Mouse (Mus musculus): ENCODE data around the gene Brpf1. TPM values are rescaled to one million over a fixed set of nuclear protein-coding genes. Genes with fewer than 3 reads are reported as not detected.
"Not testable (repeated sequence)": the region's sequence is repeated elsewhere in the genome, so short reads cannot be mapped to it uniquely, and the experiment has no call there.

Brpf1 gene
- total RNA-seq, 4 experiments from 2014 or later: 30.0 to 32.9 (median 31.5) TPM

DNA sequence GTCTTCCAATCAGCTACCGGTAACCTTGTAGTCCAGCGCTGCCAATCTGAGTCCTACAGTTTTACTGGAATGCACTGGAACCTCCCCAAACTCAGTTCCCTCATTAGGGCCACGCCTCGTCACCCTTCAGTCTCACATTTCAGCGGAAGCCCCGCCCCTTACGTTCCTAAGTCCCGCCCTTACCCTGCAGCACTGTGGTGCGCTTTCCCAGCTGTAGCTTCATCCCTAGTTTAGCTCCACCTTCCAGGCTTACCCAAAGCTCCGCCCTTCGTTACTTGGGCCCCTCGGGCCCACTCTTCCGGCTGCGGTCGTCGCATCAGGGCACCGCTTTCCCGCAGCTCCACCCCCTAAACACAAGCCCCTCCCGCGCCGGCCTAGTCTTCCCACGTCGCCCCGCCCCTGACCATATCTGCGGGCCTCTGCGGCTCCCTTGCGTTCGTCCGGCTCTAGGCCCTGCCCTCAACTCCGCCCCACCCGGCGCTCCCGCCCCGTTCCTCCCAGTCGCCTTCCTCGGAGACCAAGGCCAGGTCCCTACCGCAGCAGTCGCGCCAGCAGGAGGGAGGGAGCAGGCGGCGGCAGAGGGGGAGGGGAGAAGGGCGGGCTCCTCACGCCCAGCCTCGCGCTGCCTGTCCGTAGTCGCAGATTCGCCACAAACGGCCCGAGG lies 483 bp upstream of the Brpf1 start:
- DNase-seq (ENCODE audit: low spot score in 2 of 2): peak; percentile 95 to 100

DNA sequence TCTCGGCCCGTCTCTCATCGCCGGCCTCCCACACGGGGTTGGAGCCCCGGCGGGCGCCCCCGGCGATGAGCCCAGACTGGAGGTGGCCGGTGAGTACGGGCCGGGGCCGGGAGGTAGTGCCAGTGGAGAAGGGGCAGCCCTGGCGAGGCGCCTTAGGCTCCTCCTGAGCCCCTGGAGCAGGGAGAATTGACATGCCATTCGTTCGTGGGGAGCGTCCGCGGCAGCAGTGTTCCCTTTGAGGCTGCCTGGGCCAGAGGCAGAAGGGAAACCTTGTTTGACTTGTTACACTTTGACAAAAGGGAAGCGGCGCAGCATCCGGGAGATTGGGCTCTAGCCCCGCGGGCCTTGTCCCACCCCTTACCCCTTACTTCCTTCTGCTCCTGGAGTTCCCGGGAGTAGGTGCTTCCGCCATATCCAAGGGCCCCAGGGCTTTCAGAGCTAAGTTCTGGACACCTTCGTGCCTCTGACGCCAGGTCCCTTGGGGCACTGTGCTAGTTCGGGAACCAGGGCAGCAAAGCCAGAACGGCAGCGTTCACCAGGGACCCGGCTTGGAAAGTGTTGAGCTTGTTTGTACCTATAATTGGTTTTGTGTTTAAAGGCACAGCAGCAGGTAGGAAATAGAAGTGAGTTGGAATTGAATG lies 664 bp downstream of the Brpf1 start:
- peak in 1 of 2 experiments; percentile 29 for DNase-seq (ENCODE audit: low spot score in 2 of 2)

DNA sequence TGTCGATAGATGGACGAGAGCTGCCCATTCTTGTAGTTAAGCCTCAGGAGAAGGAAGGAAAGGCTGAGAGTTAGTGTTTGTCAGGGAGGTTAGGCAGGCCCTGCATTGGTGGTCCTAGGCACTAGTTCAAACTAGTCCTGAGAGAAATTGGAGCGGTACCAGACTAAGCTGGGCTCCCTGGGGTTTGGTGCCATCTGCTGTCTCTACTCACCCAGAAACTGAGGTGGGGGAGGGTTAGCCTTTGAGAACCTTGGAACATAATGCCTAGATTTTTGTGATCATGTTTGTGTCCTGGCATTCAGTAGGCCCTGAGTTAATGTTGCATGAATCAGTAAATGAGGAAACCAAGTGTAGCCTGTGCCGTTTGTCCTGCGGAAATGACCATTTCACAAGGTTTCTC lies 1.2 kb downstream of the Brpf1 start:
- no peak for DNase-seq (ENCODE audit: low spot score in 2 of 2)

DNA sequence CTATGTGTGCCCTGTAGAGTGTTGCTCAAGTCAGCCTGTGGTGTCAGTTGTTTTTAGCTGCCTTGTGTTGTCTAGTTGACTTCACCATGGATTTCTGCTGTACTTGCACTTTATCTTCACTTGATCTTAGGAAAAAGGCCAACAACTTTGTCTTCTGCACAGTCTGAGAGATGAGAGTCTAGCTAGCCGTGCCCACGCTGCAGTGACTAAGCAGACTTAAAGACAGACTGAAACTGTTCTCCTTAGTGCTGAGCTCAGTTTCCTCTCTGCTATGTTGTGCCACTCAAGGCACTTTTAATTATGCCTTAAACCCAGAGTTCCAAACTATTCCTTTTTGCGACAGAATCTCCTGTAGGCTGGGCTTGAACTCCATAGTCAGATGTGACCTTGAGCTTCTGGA lies 9.0 kb downstream of the Brpf1 start:
- no peak for DNase-seq (ENCODE audit: low spot score in 2 of 2)

DNA sequence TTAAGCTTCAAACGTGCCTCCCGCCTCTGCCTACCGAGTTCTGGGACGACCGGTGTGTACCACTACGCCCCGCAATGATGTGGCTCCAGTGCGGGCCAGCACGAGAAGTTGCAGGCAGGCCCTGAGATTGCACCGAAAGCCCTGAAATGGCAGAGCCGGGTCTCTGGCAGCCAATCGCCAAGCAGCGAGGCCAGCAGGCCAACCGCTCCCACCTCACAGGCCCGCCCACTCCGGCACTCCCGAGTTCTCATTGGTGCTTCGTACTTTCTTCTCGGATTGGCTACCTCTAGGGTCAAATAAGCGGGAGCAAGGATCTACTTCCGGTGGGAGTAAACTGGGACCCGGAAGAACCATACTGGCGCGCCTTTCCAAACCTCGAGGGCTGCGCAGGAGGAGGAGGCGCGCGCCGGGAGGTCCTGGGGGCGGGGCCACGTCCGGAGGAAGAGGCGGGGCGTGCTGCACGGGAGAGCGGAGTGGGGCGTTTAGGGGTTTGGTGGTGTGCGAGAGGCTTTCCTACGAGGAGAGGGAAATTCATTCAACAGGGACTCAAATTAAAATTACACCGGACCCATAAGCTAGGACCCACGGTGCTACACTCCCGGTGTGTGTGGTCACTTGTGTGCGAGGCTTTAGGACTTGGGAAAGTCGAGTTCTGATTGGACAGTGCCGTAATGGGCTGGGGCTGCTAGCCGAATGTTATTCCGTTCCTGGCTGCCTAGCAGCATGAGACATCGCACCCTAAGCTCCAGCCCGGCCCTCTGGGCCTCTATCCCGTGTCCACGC lies 19.8 kb downstream of the Brpf1 start, which contains the start of gene Ogg1:
Gene Ogg1, plus strand, starts transcription at position 440 of the 783 bp plus-strand sequence.
- DNase-seq (ENCODE audit: low spot score in 2 of 2): peak; percentile 91 to 99

DNA sequence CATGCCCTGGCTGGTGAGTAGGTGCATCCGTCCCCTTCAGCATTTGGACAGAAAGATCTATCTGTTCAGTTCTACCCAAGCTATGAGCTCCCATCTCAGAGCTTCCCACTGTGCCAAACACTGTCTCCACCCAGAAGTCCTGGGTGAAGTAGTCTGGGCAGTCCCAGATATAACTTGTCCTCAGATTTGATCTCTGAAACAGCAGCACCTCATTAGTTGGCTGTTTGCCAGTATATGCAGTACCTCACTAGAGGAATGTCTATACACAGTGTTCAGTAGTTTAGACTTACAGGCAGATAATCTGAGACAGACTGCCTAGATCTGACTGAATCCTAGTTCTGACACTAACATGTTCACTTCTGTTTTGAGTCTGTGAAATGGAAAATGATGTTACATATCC lies 22.5 kb downstream of the Brpf1 start:
- DNase-seq (ENCODE audit: low spot score in 2 of 2): no peak

DNA sequence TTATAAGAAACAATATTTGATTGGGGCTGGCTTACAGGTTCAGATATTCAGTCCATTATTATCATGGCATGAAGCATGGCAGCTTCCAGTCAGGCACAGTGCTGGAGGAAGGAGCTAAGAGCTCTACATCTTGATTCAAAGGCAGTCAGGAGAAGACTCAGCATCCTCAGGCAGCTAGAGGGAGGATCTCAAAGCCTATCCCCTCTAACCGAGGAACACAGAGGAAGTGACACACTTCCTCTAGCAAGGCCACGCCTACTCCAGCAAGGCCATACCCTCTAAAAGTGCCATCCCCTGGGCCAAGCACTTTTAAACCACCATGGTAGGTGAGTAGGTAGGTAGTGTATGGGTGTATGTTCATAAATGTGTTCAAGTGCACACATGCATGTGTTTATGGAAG lies 23.6 kb downstream of the Brpf1 start:
- DNase-seq (ENCODE audit: low spot score in 2 of 2): no peak

DNA sequence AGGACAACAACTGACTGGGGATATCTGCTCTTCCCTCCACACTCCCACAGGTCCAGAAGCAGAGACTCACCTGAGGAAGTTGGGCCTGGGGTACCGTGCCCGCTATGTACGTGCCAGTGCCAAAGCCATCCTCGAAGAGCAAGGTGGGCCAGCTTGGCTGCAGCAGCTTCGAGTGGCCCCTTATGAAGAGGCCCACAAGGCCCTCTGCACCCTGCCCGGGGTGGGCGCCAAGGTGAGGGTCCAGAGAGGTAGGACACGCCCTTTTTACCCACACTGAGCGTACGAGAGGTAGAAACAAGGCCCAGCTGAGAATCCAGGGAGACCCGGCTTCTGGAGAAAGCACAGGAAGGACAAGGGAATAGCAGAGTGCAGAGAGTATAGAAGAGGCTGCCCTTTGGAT lies 24.8 kb downstream of the Brpf1 start:
- no peak for DNase-seq (ENCODE audit: low spot score in 2 of 2)

DNA sequence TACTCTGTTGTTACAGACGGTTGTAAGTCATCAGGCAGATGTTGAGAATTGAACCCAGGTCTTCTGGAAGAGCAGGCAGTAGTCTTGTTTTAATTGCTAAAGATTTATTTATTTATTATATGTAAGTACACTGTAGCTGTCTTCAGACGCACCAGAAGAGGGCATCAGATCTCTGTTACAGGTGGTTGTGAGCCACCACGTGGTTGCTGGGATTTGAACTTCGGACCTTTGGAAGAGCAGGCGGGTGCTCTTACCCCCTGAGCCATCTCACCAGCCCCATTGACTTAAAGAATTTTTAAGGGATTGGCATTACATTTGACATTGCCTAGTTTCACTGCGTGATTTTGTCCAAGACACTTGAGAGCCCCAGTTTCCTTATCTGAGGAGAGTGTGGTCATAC lies 25.8 kb downstream of the Brpf1 start:
- not testable (repeated sequence) for DNase-seq (ENCODE audit: low spot score in 2 of 2)

DNA sequence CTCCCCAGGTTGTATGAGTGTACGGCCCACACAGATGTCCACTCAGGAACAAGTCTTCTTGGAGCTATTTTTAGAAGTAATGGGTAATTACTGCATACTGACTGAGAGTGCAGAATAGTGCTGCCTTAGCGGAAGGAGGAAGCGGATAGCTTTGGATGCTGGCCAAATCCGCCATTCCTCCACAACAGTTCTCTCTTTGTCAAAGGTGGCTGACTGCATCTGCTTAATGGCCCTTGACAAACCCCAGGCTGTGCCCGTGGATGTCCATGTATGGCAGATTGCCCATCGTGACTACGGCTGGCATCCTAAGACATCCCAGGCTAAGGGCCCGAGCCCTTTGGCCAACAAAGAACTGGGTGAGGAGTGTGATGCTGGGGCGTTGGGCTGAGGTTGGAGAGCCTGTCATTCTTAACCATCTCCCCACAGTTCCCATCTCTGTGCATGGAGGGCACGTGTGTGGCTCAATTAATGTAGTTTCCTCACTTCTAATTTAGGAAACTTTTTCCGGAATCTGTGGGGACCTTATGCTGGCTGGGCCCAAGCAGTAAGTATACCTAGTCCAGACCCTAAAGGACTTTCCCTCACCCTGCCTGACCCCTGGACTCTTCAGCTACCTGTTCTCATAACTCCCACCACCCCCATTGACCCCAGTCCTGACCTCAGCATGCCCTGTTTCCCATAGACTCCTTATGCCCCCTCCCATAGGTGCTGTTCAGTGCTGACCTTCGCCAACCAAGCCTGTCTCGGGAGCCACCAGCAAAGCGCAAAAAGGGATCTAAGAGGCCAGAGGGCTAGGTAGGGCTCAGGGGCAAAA lies 26.4 kb downstream of the Brpf1 start:
- peak in 1 of 2 experiments; percentile 71 for DNase-seq (ENCODE audit: low spot score in 2 of 2)

DNA sequence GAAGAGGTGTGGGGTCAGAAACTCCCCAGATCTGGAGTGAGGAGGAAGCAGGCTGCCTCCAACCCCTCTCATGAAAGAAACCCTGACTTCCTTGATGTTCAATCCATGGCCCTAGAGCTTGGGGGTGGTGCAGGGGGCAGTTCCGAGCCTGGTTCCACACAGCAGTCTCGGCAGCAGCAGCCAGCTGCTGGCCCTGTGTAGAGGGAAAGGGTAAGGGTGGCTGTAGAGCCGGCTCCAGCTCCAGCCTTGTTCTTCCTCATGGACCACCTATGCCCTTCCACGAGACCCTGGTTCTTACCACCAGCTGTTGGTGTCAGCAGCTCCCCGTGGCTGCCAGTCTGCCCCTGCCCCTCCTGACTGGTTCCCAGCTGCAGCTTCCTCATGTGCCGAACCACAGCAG lies 27.3 kb downstream of the Brpf1 start:
- no peak for DNase-seq (ENCODE audit: low spot score in 2 of 2)

DNA sequence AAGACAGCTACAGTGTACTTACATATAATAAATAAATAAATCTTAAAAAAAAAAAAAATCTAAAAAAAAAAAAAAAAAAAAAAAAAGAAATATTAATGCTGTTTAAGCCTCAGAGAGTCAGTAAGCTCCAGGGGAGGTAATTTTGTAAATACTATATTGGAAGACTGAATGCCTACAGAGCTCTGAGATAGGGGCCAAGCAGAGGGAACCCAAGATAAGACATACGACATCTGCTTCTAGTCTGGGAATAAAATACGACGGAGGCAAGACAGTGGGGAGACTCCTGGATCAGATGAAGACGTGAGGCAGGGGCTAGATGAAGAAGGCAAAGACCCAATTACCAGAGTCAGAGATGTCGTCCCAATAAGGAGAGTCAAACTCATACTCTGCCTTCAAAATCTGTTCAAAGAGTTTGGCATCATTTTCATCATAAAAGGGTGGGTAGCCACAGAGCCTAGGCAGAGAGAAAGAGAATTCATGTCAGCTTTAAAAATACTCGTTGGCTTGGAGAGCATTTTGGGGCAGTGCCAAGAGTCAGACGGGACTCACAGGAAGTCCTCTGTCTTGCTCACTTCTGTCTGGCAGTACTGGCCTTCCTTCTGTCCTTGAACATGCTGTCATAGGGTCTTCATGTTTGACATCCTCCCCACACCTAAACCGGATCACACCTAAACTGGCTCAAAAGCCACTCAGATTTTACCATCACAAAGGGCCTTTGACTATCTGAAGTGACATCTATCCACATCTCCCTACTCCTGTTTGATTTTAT lies 30.1 kb downstream of the Brpf1 start:
- no peak for DNase-seq (ENCODE audit: low spot score in 2 of 2)

DNA sequence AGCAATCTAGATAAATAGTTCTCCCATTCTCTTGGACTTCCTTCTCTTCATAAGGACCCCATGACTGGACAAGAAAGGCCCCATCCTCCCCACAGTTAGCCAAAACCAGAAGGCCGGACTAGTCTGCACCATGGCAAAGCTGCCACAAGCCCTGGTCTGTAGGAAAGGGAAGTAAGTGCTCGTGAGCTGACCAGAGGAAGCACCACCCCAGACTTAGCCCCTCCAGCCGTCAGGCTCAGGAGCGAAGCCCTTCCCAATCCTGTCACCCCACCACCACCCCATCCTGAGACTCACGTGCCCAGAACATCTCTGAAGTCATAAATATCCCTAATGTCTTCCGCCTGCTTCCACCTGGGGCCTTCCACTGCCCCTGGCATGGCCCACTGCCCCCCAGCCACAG lies 34.6 kb downstream of the Brpf1 start:
- no peak for DNase-seq (ENCODE audit: low spot score in 2 of 2)

DNA sequence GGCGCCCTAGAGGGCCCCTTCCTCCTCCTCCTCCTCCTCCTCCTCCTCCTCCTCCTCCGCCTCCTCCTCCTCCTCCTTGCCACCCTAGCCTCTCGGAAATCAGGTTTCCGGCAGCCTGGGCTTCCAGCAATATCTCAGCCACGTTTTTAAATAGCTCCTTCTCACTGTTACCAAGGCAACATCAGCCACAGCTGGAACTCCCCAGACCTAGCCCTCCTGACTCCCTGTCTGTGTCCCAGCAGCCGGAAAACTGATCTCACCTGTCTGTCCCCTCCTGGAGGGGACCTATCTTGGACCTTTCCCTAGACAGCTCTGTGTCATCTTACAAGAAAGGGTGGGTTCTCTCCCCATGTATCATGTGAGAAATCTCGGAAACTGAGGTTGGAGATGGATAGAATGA lies 35.4 kb downstream of the Brpf1 start:
- peak in 1 of 2 experiments; percentile 42 for DNase-seq (ENCODE audit: low spot score in 2 of 2)

DNA sequence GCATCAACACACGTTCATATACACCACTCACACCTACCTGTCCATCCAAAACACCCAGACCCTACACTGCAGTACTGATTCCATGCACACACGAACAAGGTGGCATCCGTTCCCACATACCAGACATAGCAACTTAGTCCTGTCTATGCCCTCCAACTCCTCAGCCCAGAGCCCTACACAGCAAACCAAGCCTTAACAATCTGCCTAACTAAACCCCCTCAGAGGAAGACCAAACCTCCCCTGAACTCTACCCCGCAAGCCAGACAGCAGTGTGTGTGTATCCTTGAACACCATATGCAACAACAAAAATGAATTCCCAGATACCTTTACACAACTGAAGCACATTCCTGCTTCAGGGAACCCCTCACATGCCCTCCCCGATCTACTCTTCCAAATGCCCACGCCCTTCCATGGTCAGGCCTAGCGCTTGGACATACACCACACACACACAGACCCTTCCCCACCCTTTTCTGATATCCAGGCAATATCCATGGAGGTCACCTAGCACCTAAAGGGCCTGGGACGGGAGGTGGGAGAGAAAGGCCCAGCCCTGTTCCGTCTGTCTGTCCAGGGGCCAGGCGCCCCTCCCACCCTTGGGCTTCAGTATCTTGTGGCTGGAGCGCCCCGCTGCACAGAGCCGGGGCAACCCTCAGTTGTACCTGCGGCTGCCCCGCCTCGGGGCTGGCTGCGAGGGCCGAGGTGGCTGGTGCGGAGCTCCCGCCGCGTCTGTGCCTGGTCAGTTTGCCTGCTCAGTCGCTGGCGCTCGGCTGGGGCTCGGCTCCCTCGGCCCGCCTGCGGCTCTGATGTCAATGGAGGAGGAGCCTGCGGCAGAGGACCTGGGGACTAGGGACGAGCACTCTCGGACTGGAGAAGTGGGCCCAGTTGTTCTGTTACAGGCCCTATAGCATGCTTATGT lies 36.5 kb downstream of the Brpf1 start, which contains the start of gene Camk1:
Gene Camk1, minus strand, starts transcription at position 808 of the 916 bp plus-strand sequence.
- DNase-seq (ENCODE audit: low spot score in 2 of 2): peak; percentile 55 to 69

DNA sequence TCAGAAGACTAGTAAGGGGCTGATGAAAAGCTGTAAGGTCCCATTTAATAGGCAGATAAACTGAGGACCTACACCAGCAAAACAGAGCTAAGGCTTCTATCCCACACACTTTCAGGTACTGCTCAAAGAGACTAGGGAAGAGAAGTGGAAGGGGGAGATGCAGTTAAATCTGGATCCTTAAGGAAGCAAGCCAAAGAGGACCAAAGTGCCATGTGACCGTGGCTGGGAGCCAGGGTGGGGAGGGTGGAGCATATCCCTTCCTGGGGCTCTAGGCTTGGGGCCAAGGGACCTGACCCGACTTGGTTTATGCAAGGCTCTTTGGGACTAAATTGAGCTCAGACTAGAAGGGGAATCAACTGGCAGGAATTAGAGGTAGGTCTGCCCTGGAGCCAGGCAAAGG lies 37.4 kb downstream of the Brpf1 start:
- peak in 1 of 2 experiments; percentile 41 for DNase-seq (ENCODE audit: low spot score in 2 of 2)

DNA sequence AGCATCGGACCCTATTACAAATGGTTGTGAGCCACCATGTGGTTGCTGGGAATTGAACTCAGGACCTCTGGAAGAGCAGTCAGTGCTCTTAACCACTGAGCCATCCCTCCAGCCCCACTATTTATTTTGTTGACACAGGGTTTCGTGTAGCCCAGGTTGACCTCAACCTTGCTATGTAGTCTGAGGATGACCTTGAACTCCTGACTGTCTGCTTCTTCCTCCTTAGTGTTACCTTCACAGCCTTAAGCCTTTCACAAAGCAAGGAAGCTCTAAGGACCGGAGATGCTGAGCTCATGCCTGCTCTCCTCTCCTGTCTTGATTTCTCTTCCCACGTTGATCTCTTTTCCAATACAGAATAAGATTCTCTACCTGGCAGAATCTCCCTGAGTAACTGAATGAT lies 40.0 kb downstream of the Brpf1 start:
- DNase-seq (ENCODE audit: low spot score in 2 of 2): no peak

DNA sequence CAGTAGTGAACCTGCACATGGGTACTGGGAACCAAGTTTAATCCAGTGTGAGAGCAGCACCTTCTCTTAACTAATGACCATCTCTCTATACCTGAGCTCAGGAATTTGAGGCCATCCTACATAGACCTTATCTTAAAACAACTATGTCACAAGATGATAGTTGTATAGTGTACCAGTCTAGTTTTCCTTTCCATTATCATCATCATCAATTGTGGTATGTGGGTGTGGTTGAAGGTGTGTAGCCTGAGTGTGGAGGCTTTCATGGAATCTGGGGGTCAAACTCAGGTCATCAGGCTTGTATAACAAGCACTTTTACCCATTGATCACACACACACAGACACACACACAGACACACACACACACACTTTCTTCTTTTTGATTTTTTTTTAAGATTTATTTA lies 43.6 kb downstream of the Brpf1 start:
- no peak for DNase-seq (ENCODE audit: low spot score in 2 of 2)

DNA sequence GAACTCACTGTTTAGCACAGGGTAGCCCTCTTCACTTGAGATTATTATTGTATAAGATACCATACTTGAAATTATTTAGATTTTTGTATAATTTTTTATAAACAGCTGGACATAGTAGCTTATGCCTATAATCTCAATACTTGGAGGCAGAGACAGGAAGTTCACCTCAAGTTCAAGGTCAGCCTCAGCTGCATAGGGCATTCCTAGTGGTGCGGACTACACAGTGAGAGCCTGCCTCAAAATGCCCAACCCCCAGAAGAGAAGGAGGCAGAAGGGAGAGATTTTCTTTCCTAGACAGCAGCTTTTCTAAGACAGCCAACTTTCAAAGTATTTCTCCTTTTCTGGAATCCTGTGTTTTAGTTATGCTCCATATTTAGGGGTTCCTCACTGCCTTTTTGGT lies 44.2 kb downstream of the Brpf1 start:
- DNase-seq (ENCODE audit: low spot score in 2 of 2): no peak

DNA sequence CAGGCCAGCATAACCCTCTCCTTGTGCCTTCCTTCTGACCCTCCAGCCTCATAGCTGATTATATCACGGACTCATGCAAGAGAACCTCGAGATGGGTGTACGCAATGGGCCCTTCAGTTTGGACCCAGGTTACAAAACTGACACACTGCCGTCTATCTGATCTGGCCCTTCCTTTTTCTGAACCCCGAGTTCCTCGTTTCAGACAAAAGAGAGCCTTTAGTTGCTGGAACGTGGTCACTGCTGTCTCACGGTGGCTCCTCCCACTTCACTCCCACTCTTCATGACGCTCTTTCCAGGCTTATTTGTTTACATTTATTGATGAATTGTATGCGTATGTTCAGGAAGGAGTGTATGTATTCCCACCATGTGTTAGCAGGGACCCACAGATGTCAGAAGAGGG lies 44.7 kb downstream of the Brpf1 start:
- DNase-seq (ENCODE audit: low spot score in 2 of 2): no peak

All from left cerebral cortex, adult 8-10 months (tissue).